Mouse (Mus musculus): Measurements from ENCODE around the gene Kitl.

DNA sequence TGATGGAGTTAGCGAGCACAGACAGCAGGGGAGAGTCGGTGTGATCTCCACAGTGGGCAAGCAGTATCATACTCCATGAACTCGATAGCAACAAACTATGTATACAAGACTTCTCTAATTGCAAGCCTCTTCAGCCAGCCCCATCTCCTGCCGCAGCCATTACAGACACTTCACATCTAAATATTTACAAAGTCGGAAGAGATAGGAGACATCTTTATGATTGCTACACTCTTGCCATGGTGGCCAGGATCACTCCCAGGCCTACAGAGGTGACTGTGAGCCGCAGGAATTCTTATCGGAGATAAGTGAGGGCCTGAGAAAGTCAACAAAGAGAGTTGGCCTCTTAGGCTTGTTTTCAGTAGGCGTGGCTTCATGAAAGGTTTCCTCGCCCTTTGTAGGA is 23.3 kb upstream of the Kitl start:
- no peak for TF ChIP-seq CTCF (IDR thresholded peaks at IDR 0.05; ENCODE audit: extremely low read depth, insufficient read depth, insufficient read length, insufficient replicate concordance)
- TF ChIP-seq POLR2A (IDR thresholded peaks at IDR 0.05; ENCODE audit: low read depth, low read length) = no peak
